Mouse (Mus musculus) ES-E14 (cell line): ENCODE measurements around the gene Dclre1a.

ENCODE experiments used
- MAFK ChIP-seq: IDR thresholded peaks from 2 replicates; pipeline ENCODE4 v1.6.1; 2014; ENCODE audit warnings: mild to moderate bottlenecking, low read depth, low read length, inconsistent platforms; ENCODE audit not compliant: insufficient read depth
- ZNF384 ChIP-seq: IDR thresholded peaks from 2 replicates; pipeline ENCODE4 v1.6.1; 2012; ENCODE audit warnings: low read depth, low read length, inconsistent platforms

DNA sequence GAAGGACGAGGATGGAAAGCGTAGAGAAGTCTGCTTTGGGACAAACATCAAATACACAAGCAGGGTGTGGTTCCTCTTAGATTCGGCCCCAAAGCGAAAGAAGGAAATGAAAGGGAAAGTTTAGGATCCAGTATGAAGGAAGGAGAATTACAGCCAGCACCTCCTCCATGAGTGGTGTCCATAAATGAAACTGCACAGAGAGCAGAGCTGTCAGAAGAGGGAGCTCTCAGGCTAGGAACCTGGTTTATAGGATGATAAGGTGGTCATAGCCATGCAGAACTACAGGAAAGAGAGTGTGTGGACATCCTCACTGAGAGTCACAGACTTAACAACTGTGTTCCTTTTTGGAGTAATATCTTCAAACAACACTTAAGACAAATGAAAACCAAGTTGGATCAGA is 18.0 kb upstream of the Dclre1a start:
- TF ChIP-seq ZNF384: no peak
- TF ChIP-seq MAFK: no peak
